Mouse (Mus musculus): ENCODE measurements around the gene Bptf. TPM values are rescaled to one million over a fixed set of nuclear protein-coding genes. Genes with fewer than 3 reads are reported as not detected.

Bptf gene
- polyA plus RNA-seq, 1 experiment from 2014 or later: 28.7 TPM

GRCm38 (mm10) chr11:107113112-107113511 is 18.8 kb downstream of the Bptf start:
- Histone ChIP-seq H3K4me3 (no peak overlapping the region), H3K27me3 (no peaks in the 10 kb centered on the region), H3K9me3 (no peaks in the 10 kb centered on the region), H3K4me1 (replicated peaks) (peaks cover 41% of the 10 kb centered on the region), H3K36me3 (peaks cover 26% of the 10 kb centered on the region), H3K9ac (no peak overlapping the region), H3K4me2 (no peak overlapping the region), H3K27ac (replicated peaks) (no peak overlapping the region)
- WGBS: 72% methylated on average over 4 of the region's 4 CpGs
- no peak for ATAC-seq (ENCODE audit: low read depth)

- Histone ChIP-seq H3K36me3 (peaks cover 26% of the 10 kb centered on the region), H3K27ac (replicated peaks) (no peak overlapping the region), H3K27me3 (no peaks in the 10 kb centered on the region), H3K4me3 (no peak overlapping the region), H3K9me3 (no peaks in the 10 kb centered on the region), H3K4me2 (no peak overlapping the region), H3K4me1 (replicated peaks) (peaks cover 41% of the 10 kb centered on the region), H3K9ac (no peak overlapping the region)
- no peak for ATAC-seq (ENCODE audit: low read depth)
- WGBS: 82% methylated on average over 8 of the region's 8 CpGs
Measured at GRCm38 (mm10) chr11:107109669-107110068, 22.3 kb downstream of the Bptf start.

GRCm38 (mm10) chr11:107108892-107109291 is 23.0 kb downstream of the Bptf start:
- Histone ChIP-seq H3K9me3 (no peaks in the 10 kb centered on the region), H3K9ac (no peak overlapping the region), H3K27ac (replicated peaks) (no peak overlapping the region), H3K36me3 (peaks cover 26% of the 10 kb centered on the region), H3K4me2 (no peak overlapping the region), H3K27me3 (no peaks in the 10 kb centered on the region), H3K4me1 (replicated peaks) (peaks cover 36% of the 10 kb centered on the region), H3K4me3 (no peak overlapping the region)
- ATAC-seq (ENCODE audit: low read depth): no peak
- WGBS: 91% methylated on average over 2 of the region's 2 CpGs

GRCm38 (mm10) chr11:107107725-107108078 is 24.2 kb downstream of the Bptf start:
- ATAC-seq (ENCODE audit: low read depth): no peak
- Histone ChIP-seq H3K4me3 (no peak overlapping the region), H3K27ac (replicated peaks) (0 out of 2 replicates have a peak overlapping the region, but pooled peaks have one; percentile 33), H3K4me1 (replicated peaks) (peaks cover 44% of the 10 kb centered on the region), H3K9ac (no peak overlapping the region), H3K36me3 (peaks cover 26% of the 10 kb centered on the region), H3K4me2 (no peak overlapping the region), H3K27me3 (no peaks in the 10 kb centered on the region), H3K9me3 (no peaks in the 10 kb centered on the region)
- 86% methylated on average over 4 of the region's 4 CpGs for WGBS

- 73% methylated on average over 12 of the region's 12 CpGs for WGBS
- Histone ChIP-seq H3K4me3 (no peak overlapping the region), H3K9ac (no peak overlapping the region), H3K9me3 (no peaks in the 10 kb centered on the region), H3K27ac (replicated peaks) (0 out of 2 replicates have a peak overlapping the region, but pooled peaks have one; percentile 33), H3K27me3 (no peaks in the 10 kb centered on the region), H3K4me1 (replicated peaks) (peaks cover 50% of the 10 kb centered on the region), H3K36me3 (peaks cover 26% of the 10 kb centered on the region), H3K4me2 (no peak overlapping the region)
- ATAC-seq (ENCODE audit: low read depth): no peak
Measured at GRCm38 (mm10) chr11:107106978-107107724, 24.8 kb downstream of the Bptf start.

GRCm38 (mm10) chr11:107106461-107106860 is 25.5 kb downstream of the Bptf start:
- H3K4me3 ChIP-seq: no peak overlapping the region
- no peaks in the 10 kb centered on the region for H3K9me3 ChIP-seq
- H3K27me3 ChIP-seq: no peaks in the 10 kb centered on the region
- no peak for ATAC-seq (ENCODE audit: low read depth)
- peaks cover 23% of the 10 kb centered on the region for H3K36me3 ChIP-seq
- no peak overlapping the region for H3K4me2 ChIP-seq
- no peak overlapping the region for H3K27ac ChIP-seq (replicated peaks)
- H3K4me1 ChIP-seq (replicated peaks): peaks cover 50% of the 10 kb centered on the region
- WGBS: 85% methylated on average over 8 of the region's 8 CpGs
- H3K9ac ChIP-seq: no peak overlapping the region

GRCm38 (mm10) chr11:107105227-107105626 is 26.7 kb downstream of the Bptf start:
- Histone ChIP-seq H3K9ac (no peak overlapping the region), H3K4me1 (replicated peaks) (peaks cover 48% of the 10 kb centered on the region), H3K4me2 (no peak overlapping the region), H3K9me3 (no peaks in the 10 kb centered on the region), H3K27me3 (no peaks in the 10 kb centered on the region), H3K27ac (replicated peaks) (no peak overlapping the region), H3K4me3 (no peak overlapping the region), H3K36me3 (peaks cover 11% of the 10 kb centered on the region)
- WGBS: 49% methylated on average over 5 of the region's 5 CpGs
- no peak for ATAC-seq (ENCODE audit: low read depth)

GRCm38 (mm10) chr11:107103736-107104135 is 28.2 kb downstream of the Bptf start:
- H3K27me3 ChIP-seq: no peaks in the 10 kb centered on the region
- no peak overlapping the region for H3K4me2 ChIP-seq
- H3K9ac ChIP-seq: 0 out of 2 replicates have a peak overlapping the region, but pooled peaks have one; percentile 41
- 90% methylated on average over 2 of the region's 2 CpGs for WGBS
- peaks cover 40% of the 10 kb centered on the region for H3K4me1 ChIP-seq (replicated peaks)
- no peaks in the 10 kb centered on the region for H3K9me3 ChIP-seq
- no peak overlapping the region for H3K4me3 ChIP-seq
- peaks cover 8% of the 10 kb centered on the region for H3K36me3 ChIP-seq
- ATAC-seq (ENCODE audit: low read depth): no peak
- no peak overlapping the region; the same call in 1 of the 2 replicates for H3K27ac ChIP-seq (replicated peaks)

GRCm38 (mm10) chr11:107103224-107103589 is 28.7 kb downstream of the Bptf start:
- peaks cover 14% of the 10 kb centered on the region for H3K36me3 ChIP-seq
- peaks cover 36% of the 10 kb centered on the region for H3K4me1 ChIP-seq (replicated peaks)
- no peaks in the 10 kb centered on the region for H3K27me3 ChIP-seq
- H3K27ac ChIP-seq (replicated peaks): no peak overlapping the region
- 67% methylated on average over 2 of the region's 2 CpGs for WGBS
- H3K4me2 ChIP-seq: no peak overlapping the region
- no peak overlapping the region for H3K4me3 ChIP-seq
- H3K9me3 ChIP-seq: no peaks in the 10 kb centered on the region
- H3K9ac ChIP-seq: no peak overlapping the region
- ATAC-seq (ENCODE audit: low read depth): no peak

- Histone ChIP-seq H3K27me3 (no peaks in the 10 kb centered on the region), H3K27ac (replicated peaks) (no peak overlapping the region), H3K4me3 (no peak overlapping the region), H3K36me3 (peaks cover 19% of the 10 kb centered on the region), H3K9ac (no peak overlapping the region), H3K4me2 (no peak overlapping the region), H3K9me3 (no peaks in the 10 kb centered on the region), H3K4me1 (replicated peaks) (peaks cover 33% of the 10 kb centered on the region)
- no peak for ATAC-seq (ENCODE audit: low read depth)
- 84% methylated on average over 11 of the region's 11 CpGs for WGBS
Measured at GRCm38 (mm10) chr11:107102465-107103223, 29.3 kb downstream of the Bptf start.

- no peak for ATAC-seq (ENCODE audit: low read depth)
- no peaks in the 10 kb centered on the region for H3K9me3 ChIP-seq
- no peaks in the 10 kb centered on the region for H3K27me3 ChIP-seq
- 92% methylated on average over 5 of the region's 5 CpGs for WGBS
- H3K27ac ChIP-seq (replicated peaks): no peak overlapping the region
- peaks cover 51% of the 10 kb centered on the region for H3K36me3 ChIP-seq
- H3K4me2 ChIP-seq: no peak overlapping the region
- no peak overlapping the region for H3K4me3 ChIP-seq
- no peak overlapping the region for H3K9ac ChIP-seq
- no peaks in the 10 kb centered on the region for H3K4me1 ChIP-seq (replicated peaks)
Measured at GRCm38 (mm10) chr11:107096973-107097372, 35.0 kb downstream of the Bptf start.

- Histone ChIP-seq H3K27me3 (no peaks in the 10 kb centered on the region), H3K36me3 (peaks cover 61% of the 10 kb centered on the region), H3K27ac (replicated peaks) (no peak overlapping the region), H3K9me3 (no peaks in the 10 kb centered on the region), H3K9ac (no peak overlapping the region), H3K4me1 (replicated peaks) (no peaks in the 10 kb centered on the region), H3K4me3 (no peak overlapping the region), H3K4me2 (no peak overlapping the region)
- ATAC-seq (ENCODE audit: low read depth): no peak
- 90% methylated on average over 7 of the region's 7 CpGs for WGBS
Measured at GRCm38 (mm10) chr11:107093871-107094270, 38.1 kb downstream of the Bptf start.
